Mouse (Mus musculus): ENCODE results near the gene Gm3238.
"Not testable (repeated sequence)": the region's sequence is repeated elsewhere in the genome, so short reads cannot be mapped to it uniquely, and the experiment has no call there.

Gm3238 gene

GRCm38 (mm10) chr10:77771225-77771624, at the start of gene Gm3238:
Gm3238 (minus strand) TSS chr10:77771325.
- DNase-seq, result not testable (repeated sequence)

- DNase-seq, result no peak
These were observed 48.1 kb upstream of the Gm3238 start for GRCm38 (mm10) chr10:77819203-77819602.

- no peak for DNase-seq
These were observed 47.4 kb upstream of the Gm3238 start for GRCm38 (mm10) chr10:77818523-77818922.

- peak; percentile 33 for DNase-seq
These were observed 44.4 kb upstream of the Gm3238 start for GRCm38 (mm10) chr10:77815514-77815913.

- no peak for DNase-seq
These were observed 43.3 kb upstream of the Gm3238 start, which contains the start of gene Gm2696 for GRCm38 (mm10) chr10:77814382-77814781. Gm2696 (plus strand) TSS chr10:77814682.

GRCm38 (mm10) chr10:77811743-77812142, 40.6 kb upstream of the Gm3238 start, which contains the start of gene Gm9507:
Gm9507 (minus strand) TSS chr10:77811843.
- no peak for DNase-seq

GRCm38 (mm10) chr10:77804095-77804494, 33.0 kb upstream of the Gm3238 start:
- no peak for DNase-seq

GRCm38 (mm10) chr10:77798921-77799508, 27.9 kb upstream of the Gm3238 start, which contains the start of gene Gm19668:
Gm19668 (minus strand) TSS chr10:77799133.
- no peak for DNase-seq

- DNase-seq, result not testable (repeated sequence)
These were observed 27.2 kb upstream of the Gm3238 start for GRCm38 (mm10) chr10:77798164-77798920.

- no peak for DNase-seq
These were observed 26.6 kb upstream of the Gm3238 start for GRCm38 (mm10) chr10:77797677-77798076.

- DNase-seq, result no peak
These were observed 23.9 kb upstream of the Gm3238 start, which contains the start of gene Gm9639 for GRCm38 (mm10) chr10:77794976-77795375. Gm9639 (minus strand) TSS chr10:77795076.

- no peak for DNase-seq
These were observed 17.5 kb upstream of the Gm3238 start for GRCm38 (mm10) chr10:77788621-77789020.

- not testable (repeated sequence) for DNase-seq
These were observed 16.8 kb upstream of the Gm3238 start, which contains the start of gene Gm7137 for GRCm38 (mm10) chr10:77787876-77788275. Gm7137 (minus strand) TSS chr10:77788200.

- DNase-seq, result not testable (repeated sequence)
These were observed 12.3 kb upstream of the Gm3238 start for GRCm38 (mm10) chr10:77783396-77783795.

- not testable (repeated sequence) for DNase-seq
These were observed 11.3 kb upstream of the Gm3238 start, which contains the start of gene Gm3250 for GRCm38 (mm10) chr10:77782442-77782841. Gm3250 (minus strand) TSS chr10:77782542.

- DNase-seq, result not testable (repeated sequence)
These were observed 5.7 kb upstream of the Gm3238 start, which contains the start of gene Gm7138 for GRCm38 (mm10) chr10:77776844-77777243. Gm7138 (minus strand) TSS chr10:77776944.

- not testable (repeated sequence) for DNase-seq
These were observed 1.0 kb upstream of the Gm3238 start for GRCm38 (mm10) chr10:77772142-77772541.

- DNase-seq, result no peak
These were observed 1.4 kb downstream of the Gm3238 start for GRCm38 (mm10) chr10:77769727-77770126.

GRCm38 (mm10) chr10:77759582-77759981, 11.5 kb downstream of the Gm3238 start, which contains the start of gene Gm3233:
Gm3233 (minus strand) TSS chr10:77759682.
- not testable (repeated sequence) for DNase-seq

GRCm38 (mm10) chr10:77753448-77753847, 17.7 kb downstream of the Gm3238 start:
- DNase-seq, result no peak

- not testable (repeated sequence) for DNase-seq
These were observed 18.8 kb downstream of the Gm3238 start for GRCm38 (mm10) chr10:77752312-77752711.

- not testable (repeated sequence) for DNase-seq
These were observed 19.9 kb downstream of the Gm3238 start, which contains the start of gene Gm9736 for GRCm38 (mm10) chr10:77751254-77751653. Gm9736 (minus strand) TSS chr10:77751354.

GRCm38 (mm10) chr10:77750686-77751085, 20.4 kb downstream of the Gm3238 start:
- not testable (repeated sequence) for DNase-seq
